Mouse (Mus musculus) ES-E14 (cell line): ENCODE results near the gene Lrp3.

Source experiments
- CHD2 ChIP-seq: IDR thresholded peaks from 2 replicates; pipeline ENCODE4 v1.6.1; 2014; ENCODE audit warnings: mild to moderate bottlenecking, low read depth, low read length, inconsistent platforms
- HCFC1 ChIP-seq: IDR thresholded peaks from 2 replicates; pipeline ENCODE4 v1.6.1; 2012; ENCODE audit warnings: low read length, inconsistent platforms, borderline replicate concordance; ENCODE audit not compliant: insufficient read depth
- MAFK ChIP-seq: IDR thresholded peaks from 2 replicates; pipeline ENCODE4 v1.6.1; 2014; ENCODE audit warnings: mild to moderate bottlenecking, low read depth, low read length, inconsistent platforms; ENCODE audit not compliant: insufficient read depth
- ZC3H11A ChIP-seq: IDR thresholded peaks from 2 replicates; pipeline ENCODE4 v1.6.1; 2012; ENCODE audit warnings: low read depth, mild to moderate bottlenecking, inconsistent platforms, low read length, borderline replicate concordance
- ZNF384 ChIP-seq: IDR thresholded peaks from 2 replicates; pipeline ENCODE4 v1.6.1; 2012; ENCODE audit warnings: low read depth, low read length, inconsistent platforms

- TF ChIP-seq CHD2: no peak
- TF ChIP-seq MAFK: no peak
- TF ChIP-seq ZC3H11A: no peak
- no peak for TF ChIP-seq ZNF384
- TF ChIP-seq HCFC1: no peak
Measured at GRCm38 (mm10) chr7:35232796-35233455, 17.6 kb upstream of the Lrp3 start.
